Mouse (Mus musculus) small intestine, adult 2 months (tissue): ENCODE measurements around the gene Slc29a3. TPM values are rescaled to one million over a fixed set of nuclear protein-coding genes. Genes with fewer than 3 reads are reported as not detected.
"Not testable (repeated sequence)": the region's sequence is repeated elsewhere in the genome, so short reads cannot be mapped to it uniquely, and the experiment has no call there.

Experiments
- H3K27ac ChIP-seq: fragments of 200-500 bp; 2 replicates; pipeline ENCODE4 v1.5.1; 2012; ENCODE audit warnings: low read depth, low read length, control low read depth, inconsistent platforms; ENCODE audit not compliant: insufficient read depth
- H3K27me3 ChIP-seq: fragments of 200-500 bp; 2 replicates; pipeline ENCODE4 v1.6.1; 2012; ENCODE audit warnings: mild to moderate bottlenecking, moderate library complexity, low read length, inconsistent platforms; ENCODE audit not compliant: control insufficient read depth, insufficient read depth
- H3K36me3 ChIP-seq: fragments of 200-500 bp; 2 replicates; pipeline ENCODE4 v1.6.1; 2012; ENCODE audit warnings: mild to moderate bottlenecking, low read length, control low read depth, inconsistent platforms; ENCODE audit not compliant: control insufficient read depth, insufficient read depth
- H3K4me1 ChIP-seq: fragments of 200-500 bp; 2 replicates; pipeline ENCODE4 v1.6.1; 2012; ENCODE audit warnings: low read length, inconsistent platforms, mixed read lengths; ENCODE audit not compliant: control insufficient read depth, insufficient read depth, insufficient read length
- H3K4me3 ChIP-seq: fragments of 200-500 bp; 2 replicates; pipeline ENCODE4 v1.5.1; 2012; ENCODE audit warnings: low read depth, mild to moderate bottlenecking, control low read depth, inconsistent platforms, low read length, moderate library complexity
- CTCF ChIP-seq: fragments of 200-500 bp; IDR thresholded peaks from 2 replicates; pipeline ENCODE4 v1.5.1; 2012; ENCODE audit warnings: low read depth, mild to moderate bottlenecking, control low read depth, inconsistent platforms, low read length, moderate library complexity, mixed read lengths; ENCODE audit not compliant: insufficient replicate concordance, insufficient read length; ENCODE audit errors: extremely low read depth
- POLR2A ChIP-seq: fragments of 200-500 bp; IDR thresholded peaks from 2 replicates; pipeline ENCODE4 v1.6.1; 2012; ENCODE audit warnings: low read depth, mild to moderate bottlenecking, control low read depth, inconsistent platforms, low read length, moderate library complexity
- WGBS: fragments of 180-500 bp; shearing (Covaris S2); methylation state at CpG from one replicate; pipeline ENCODE4 v1.1.7; 2018; 5-methylcytosine and 5-hydroxymethylcytosine counted together
- polyA plus RNA-seq: library from polyadenylated mRNA; depleted of rRNA; stranded (reverse); fragments of >200 nt; gene quantifications from 2 replicates; pipeline ENCODE4 v1.2.3, GENCODE M21; 2012

Gene Slc29a3
- polyA plus RNA-seq, 1 experiment, result 5.0 TPM

DNA sequence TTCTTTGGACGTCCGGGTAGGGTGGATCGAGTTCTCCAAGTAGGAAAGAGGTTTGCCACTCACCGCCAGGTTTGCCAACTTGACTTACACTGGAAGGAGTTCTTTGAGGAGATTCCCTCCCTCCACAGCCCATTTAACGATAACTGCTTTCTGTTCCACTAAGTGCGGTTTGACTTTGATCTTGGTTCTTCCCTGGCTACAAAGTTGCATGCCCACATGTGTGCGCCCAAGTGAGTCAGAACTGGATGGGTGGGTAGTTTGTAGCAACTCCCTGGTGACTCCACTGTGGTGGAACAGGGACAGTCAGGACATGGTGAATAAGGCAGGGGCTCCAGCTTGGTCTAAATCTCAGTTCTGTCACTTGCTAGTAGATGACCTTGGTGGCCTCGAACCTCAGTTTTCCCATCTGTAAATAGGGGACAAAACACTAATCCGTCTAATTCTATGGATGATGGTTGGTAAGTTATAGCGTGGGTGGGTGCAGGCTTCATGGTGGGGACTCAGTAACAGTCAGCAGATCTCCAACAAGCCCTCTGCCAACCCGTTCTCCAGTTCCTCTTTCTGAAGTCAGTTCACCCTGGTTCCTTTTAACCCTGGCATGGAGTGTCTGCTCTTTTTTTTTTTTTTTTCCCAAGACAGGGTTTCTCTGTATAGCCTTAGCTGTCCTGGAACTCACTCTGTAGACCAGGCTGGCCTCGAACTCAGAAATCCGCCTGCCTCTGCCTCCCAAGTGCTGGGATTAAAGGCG, 7.9 kb downstream of the Slc29a3 start:
- Histone ChIP-seq H3K27me3 (no peaks in the 10 kb centered on the region), H3K4me1 (peaks cover 2% of the 10 kb centered on the region; the same call in 1 of the 2 replicates), H3K36me3 (no peaks in the 10 kb centered on the region), H3K4me3 (no peak overlapping the region), H3K27ac (no peak overlapping the region)
- TF ChIP-seq CTCF (no peak), POLR2A (no peak)
- 89% methylated on average over 14 of the region's 14 CpGs for WGBS

DNA sequence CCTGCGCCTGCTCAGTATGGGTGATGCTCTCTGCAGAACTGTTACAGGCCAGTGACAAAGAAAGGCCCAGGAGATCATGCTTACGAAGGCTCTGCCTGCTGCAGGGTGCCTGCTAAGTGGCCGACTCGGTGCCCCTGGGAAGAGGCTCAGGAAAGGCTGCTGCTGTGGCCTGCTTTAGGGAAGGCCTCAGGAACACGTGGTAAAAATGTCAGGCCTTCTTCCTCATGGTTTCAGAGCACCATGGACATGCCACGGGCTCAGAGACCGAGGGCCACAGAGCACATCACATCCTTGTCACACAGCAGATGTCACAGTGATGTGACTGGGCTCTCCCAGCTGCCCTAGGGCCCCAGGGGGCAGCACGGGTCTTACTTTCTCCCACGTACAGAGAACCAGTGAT, 8.9 kb downstream of the Slc29a3 start:
- Histone ChIP-seq H3K36me3 (no peaks in the 10 kb centered on the region), H3K27me3 (no peaks in the 10 kb centered on the region), H3K27ac (no peak overlapping the region), H3K4me3 (no peak overlapping the region), H3K4me1 (peaks cover 2% of the 10 kb centered on the region; the same call in 1 of the 2 replicates)
- WGBS, result 77% methylated on average over 9 of the region's 9 CpGs
- TF ChIP-seq POLR2A (no peak), CTCF (no peak)

DNA sequence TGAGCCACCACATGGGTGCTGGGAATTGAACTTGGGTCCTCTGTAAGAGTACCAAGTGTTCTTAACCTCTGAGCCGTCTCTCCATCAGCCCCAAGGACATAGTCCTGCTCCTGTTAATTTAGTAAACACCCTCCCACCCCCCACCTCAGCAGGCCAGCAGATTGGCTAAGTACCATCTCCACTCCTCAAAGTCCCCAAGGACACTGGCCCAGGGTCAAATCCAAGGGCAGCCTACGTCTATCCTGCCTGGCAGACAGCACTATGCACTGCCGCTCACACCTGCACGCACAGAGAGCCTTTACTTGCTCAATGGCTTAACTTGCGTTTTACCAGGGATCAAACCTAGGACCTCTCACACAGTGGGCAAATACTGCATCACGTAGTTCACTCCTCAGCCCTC, 9.7 kb downstream of the Slc29a3 start:
- Histone ChIP-seq H3K36me3 (no peaks in the 10 kb centered on the region), H3K27ac (no peak overlapping the region), H3K27me3 (no peaks in the 10 kb centered on the region), H3K4me1 (peaks cover 2% of the 10 kb centered on the region; the same call in 1 of the 2 replicates), H3K4me3 (no peak overlapping the region)
- TF ChIP-seq POLR2A, result no peak
- TF ChIP-seq CTCF, result no peak
- 91% methylated on average over 6 of the region's 6 CpGs for WGBS

DNA sequence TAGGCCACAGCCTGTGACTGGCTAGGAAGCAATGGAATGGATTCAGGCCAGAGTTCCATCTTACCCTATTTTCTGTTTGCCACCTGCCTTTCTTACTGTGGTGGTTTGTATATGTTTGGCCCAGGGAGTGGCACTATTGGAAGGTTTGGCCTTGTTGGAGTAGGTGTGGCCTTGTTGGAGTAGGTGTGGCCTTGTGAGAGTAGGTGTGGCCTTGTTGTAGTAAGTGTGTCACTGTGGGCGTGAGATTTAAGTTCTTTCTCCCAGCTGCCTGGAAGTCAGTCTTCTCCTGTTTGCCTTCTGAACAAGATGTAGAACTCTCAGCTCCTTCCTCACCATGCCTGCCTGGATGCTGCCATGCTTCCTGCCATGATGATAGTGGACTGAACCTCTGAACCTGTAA, 10.3 kb downstream of the Slc29a3 start:
- not testable (repeated sequence) for H3K4me1 ChIP-seq, H3K27me3 ChIP-seq, H3K27ac ChIP-seq, H3K4me3 ChIP-seq, H3K36me3 ChIP-seq
- 81% methylated on average over 1 of the region's 1 CpGs for WGBS

DNA sequence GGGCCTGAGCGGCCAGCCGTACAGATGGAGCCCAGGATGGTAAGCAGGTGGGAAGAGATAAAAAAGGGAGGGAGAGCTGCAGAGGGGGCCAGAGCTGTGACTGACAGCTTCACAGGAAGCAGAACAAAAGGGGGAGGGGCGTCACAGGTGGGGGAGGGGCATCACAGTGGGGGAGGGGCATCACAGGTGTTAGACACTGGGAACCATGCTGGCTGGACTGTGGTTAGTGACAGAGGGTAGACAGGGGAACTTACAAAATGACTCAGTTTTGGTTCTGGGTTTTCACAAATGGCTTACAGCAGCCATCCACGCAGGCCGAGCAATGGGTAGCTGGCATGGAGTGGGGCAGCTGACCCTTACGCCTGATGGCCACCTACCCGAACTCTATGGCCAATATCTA, 11.2 kb downstream of the Slc29a3 start:
- TF ChIP-seq POLR2A (no peak), CTCF (no peak)
- no peak overlapping the region for H3K27ac ChIP-seq
- H3K27me3 ChIP-seq, result no peaks in the 10 kb centered on the region
- H3K36me3 ChIP-seq, result no peaks in the 10 kb centered on the region
- no peak overlapping the region for H3K4me3 ChIP-seq
- WGBS, result 81% methylated on average over 7 of the region's 7 CpGs
- H3K4me1 ChIP-seq, result no peaks in the 10 kb centered on the region; the same call in 1 of the 2 replicates

DNA sequence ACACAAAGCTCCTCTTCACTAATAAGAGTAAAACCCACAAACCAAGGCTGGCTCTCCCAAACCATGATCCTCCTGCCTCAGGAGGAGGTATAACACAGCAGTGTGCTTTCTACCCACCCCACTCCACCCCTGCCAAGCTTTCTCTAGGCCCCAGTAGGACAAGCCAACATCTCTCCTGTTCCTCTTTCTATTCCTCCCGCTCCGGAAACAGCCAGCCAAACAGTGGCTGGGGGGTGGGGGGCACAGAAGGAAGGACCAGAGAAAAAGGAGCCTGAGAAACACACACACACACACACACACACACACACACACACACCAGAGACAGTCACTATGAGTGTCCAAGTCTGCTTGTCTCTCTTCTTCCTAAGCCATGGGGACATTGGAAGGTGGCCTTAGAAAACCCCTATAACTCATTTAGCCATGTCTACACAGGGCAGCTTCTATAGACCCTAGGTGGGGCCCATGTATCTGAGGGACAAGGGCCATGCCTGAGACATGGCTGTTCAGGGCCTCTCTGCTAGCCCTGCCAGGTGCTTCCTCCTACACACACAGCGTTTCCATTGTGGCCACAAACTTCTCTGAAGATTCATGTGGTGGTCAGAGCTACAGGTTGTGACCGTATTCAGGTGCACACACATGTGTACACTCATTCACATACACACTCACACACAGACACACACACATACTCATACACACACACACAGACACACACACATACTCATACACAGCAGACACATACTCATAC, 12.8 kb downstream of the Slc29a3 start:
- Histone ChIP-seq H3K4me1 (no peaks in the 10 kb centered on the region; the same call in 1 of the 2 replicates), H3K27ac (peak overlapping the region; percentile 60; the same call in 1 of the 2 replicates), H3K27me3 (no peaks in the 10 kb centered on the region), H3K4me3 (no peak overlapping the region), H3K36me3 (no peaks in the 10 kb centered on the region)
- TF ChIP-seq CTCF, result no peak
- TF ChIP-seq POLR2A, result no peak
- WGBS, result 84% methylated on average over 4 of the region's 4 CpGs

DNA sequence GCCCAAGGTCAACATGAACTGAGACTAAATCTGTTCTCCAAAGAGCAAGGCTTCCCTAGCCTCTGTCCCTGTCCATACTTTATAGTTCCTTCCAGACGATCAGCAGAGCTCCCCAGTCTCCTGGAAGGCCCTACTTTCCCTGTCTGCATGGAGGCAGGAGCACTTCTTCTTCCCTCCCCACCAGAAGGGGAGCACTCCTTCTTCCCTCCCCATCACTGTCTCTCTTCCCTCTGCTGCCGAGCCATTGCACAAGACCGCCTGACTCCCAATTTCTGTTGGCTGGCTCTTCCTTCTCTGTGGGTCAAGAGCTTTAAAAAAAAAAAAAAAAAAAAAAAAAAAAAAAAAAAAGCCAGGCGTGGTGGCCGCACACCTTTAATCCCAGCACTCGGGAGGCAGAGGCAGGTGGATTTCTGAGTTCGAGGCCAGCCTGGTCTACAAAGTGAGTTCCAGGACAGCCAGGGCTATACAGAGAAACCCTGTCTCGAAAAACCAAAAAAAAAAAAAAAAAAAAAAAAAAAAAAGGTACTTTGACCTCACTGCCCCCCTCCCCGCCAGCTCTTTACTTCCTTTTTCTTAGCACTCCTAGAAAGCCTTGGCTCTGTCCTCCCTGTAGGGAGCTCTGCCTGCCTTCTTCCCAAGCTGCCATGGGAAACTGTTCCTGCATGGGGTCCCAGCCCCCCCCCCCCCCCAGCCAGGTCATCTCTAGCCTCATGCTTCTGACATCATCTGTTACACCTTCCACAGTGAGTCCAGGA, 14.5 kb downstream of the Slc29a3 start:
- 63% methylated on average over 8 of the region's 9 CpGs for WGBS
- TF ChIP-seq POLR2A, result no peak
- TF ChIP-seq CTCF, result no peak

More for the DNA sequence above, 14.5 kb downstream of the Slc29a3 start:
- Histone ChIP-seq H3K36me3 (no peaks in the 10 kb centered on the region), H3K4me1 (no peaks in the 10 kb centered on the region; the same call in none of the 2 replicates), H3K27me3 (no peaks in the 10 kb centered on the region), H3K4me3 (no peak overlapping the region), H3K27ac (no peak overlapping the region)
